Mouse (Mus musculus): ENCODE measurements around the gene Ift52. TPM values are rescaled to one million over a fixed set of nuclear protein-coding genes. Genes with fewer than 3 reads are reported as not detected.
A peak's percentile ranks its signal among the peaks of the same experiment; 100 is the strongest.
"Not testable (repeated sequence)": the region's sequence is repeated elsewhere in the genome, so short reads cannot be mapped to it uniquely, and the experiment has no call there.

The Ift52 gene
- polyA plus RNA-seq, 1 experiment from 2014 or later = 38.4 TPM

DNA sequence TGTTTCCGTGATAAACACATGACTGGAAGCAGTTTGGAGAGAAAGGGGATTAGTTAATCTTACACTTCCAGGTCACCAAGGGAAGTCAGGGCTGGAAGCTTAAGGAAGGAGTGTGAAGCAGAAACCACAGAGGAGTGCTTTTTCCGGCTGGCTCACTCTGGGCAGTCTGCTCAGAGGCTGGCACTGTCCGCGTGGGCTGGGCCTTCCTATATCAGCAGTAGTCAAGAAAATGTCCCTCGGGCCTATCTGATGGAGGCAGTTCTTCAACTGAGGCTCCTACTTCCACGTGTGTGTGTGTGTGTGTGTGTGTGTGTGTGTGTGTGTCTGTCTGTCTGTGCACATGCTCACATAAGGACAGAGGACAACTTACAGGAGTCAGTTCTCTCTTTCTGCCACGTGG is 22.8 kb downstream of the Ift52 start:
- Histone ChIP-seq H3K27me3 (no peaks in the 10 kb centered on the region), H3K36me3 (peaks cover 73% of the 10 kb centered on the region), H3K27ac (replicated peaks) (no peak overlapping the region), H3K9ac (replicated peaks) (no peak overlapping the region), H3K9me3 (no peaks in the 10 kb centered on the region), H3K4me3 (no peak overlapping the region), H3K4me1 (no peaks in the 10 kb centered on the region), H3K4me2 (replicated peaks) (no peak overlapping the region)
- ATAC-seq (replicated peaks) = no peak
- 94% methylated on average over 7 of the region's 7 CpGs for WGBS

DNA sequence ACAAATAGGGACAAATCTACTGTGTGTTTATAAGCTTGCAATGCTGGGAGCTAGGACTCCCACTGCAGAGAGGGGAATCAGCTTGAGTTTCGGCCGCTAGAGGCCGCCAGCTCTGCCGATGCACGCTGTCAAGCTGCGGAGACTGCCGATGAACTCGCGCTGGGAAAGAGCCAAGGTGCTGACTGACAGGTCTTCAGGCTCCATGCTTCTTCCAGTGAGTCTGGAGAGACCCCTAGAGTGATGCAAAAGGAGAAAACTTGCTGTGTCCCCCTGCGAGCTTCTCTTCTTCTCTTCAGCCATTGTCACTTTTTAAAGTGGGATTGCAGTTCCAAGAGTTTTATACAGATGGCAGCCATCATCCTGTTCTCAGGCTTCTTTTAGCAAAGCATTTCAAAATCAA is 31.0 kb downstream of the Ift52 start:
- peaks cover 32% of the 10 kb centered on the region for H3K36me3 ChIP-seq
- H3K9me3 ChIP-seq = no peaks in the 10 kb centered on the region
- 0 out of 2 replicates have a peak, but pooled peaks cover 2% of the 10 kb centered on the region for H3K4me1 ChIP-seq
- 3% methylated on average over 10 of the region's 10 CpGs for WGBS
- H3K27ac ChIP-seq (replicated peaks) = no peak overlapping the region
- peak overlapping the region; percentile 28 for H3K4me3 ChIP-seq
- H3K27me3 ChIP-seq = no peaks in the 10 kb centered on the region
- peak; percentile 81 for ATAC-seq (replicated peaks)
- H3K9ac ChIP-seq (replicated peaks) = 0 out of 2 replicates have a peak overlapping the region, but pooled peaks have one; percentile 20
- peak overlapping the region; percentile 50 for H3K4me2 ChIP-seq (replicated peaks)

DNA sequence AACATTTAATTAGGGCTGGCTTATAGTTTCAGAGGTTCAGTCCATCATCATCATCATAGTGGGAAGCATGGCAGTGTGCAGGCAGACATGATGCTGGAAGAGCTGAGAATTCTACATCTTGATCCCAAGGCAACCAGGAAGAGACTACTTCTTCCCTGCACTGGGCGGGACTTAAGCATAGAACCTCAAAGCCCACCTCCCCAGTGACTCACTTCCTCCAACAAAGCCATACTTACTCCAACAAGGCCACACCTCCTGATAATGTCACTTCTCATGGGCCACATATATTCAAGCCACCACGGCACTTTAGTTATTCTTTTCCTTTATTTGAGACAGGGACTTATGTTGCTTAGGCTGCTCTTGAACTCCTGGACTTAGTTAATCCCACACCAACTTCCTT is 32.0 kb downstream of the Ift52 start:
- WGBS = 93% methylated on average over 2 of the region's 2 CpGs
- no peak overlapping the region for H3K9ac ChIP-seq (replicated peaks)
- H3K9me3 ChIP-seq = no peaks in the 10 kb centered on the region
- H3K4me1 ChIP-seq = peaks cover 9% of the 10 kb centered on the region; the same call in 1 of the 2 replicates
- H3K27ac ChIP-seq (replicated peaks) = no peak overlapping the region
- H3K4me3 ChIP-seq = no peak overlapping the region
- no peak for ATAC-seq (replicated peaks)
- H3K4me2 ChIP-seq (replicated peaks) = no peak overlapping the region
- H3K27me3 ChIP-seq = no peaks in the 10 kb centered on the region
- H3K36me3 ChIP-seq = peaks cover 23% of the 10 kb centered on the region; the same call in 1 of the 2 replicates

DNA sequence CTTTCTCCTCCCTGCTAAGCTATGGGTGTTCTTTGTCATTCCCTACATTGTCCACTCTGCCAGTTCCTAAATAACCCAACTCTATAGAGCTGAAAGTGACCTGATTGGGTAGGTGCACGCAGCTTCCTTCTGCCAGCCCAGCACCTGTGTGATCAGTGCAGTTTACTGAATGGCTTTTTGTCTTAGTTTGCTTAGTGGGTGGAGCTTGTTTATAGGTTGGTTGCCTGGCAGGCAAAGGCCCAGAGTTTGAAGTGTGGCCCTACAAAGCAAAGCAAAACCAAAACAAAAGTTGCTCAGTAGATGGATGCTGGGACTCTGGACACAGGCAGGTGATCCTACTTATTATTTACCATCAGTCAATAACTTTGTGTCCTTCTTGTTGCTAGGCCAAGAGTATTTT is 34.5 kb downstream of the Ift52 start:
- Histone ChIP-seq H3K36me3 (peaks cover 8% of the 10 kb centered on the region; the same call in 1 of the 2 replicates), H3K9me3 (no peaks in the 10 kb centered on the region), H3K4me3 (no peak overlapping the region), H3K4me2 (replicated peaks) (no peak overlapping the region), H3K9ac (replicated peaks) (no peak overlapping the region), H3K4me1 (peaks cover 27% of the 10 kb centered on the region), H3K27me3 (no peaks in the 10 kb centered on the region), H3K27ac (replicated peaks) (no peak overlapping the region)
- 47% methylated on average over 1 of the region's 1 CpGs for WGBS
- ATAC-seq (replicated peaks) = no peak

DNA sequence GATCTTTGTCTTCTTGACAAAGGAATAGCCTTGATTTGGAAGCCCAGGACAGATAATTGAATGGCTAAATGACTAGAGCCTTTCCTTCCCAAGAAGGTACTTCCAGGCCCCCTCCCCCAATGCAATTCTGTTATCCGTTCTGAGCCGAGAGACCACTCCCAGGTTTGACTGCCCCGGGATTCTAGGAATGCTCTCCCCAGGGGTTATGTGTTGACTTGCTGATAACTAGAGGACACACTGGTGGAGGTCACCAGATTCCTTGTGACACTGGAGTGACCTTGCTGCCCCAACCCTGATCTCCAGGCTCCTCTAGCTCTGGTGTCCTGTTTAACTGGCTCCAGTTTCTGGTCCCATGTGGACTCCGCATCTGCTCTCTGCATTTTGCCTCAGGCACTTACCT is 34.9 kb downstream of the Ift52 start:
- Histone ChIP-seq H3K4me2 (replicated peaks) (no peak overlapping the region), H3K4me3 (no peak overlapping the region), H3K27ac (replicated peaks) (no peak overlapping the region), H3K4me1 (peaks cover 27% of the 10 kb centered on the region), H3K36me3 (peaks cover 4% of the 10 kb centered on the region; the same call in 1 of the 2 replicates), H3K9me3 (no peaks in the 10 kb centered on the region), H3K27me3 (no peaks in the 10 kb centered on the region), H3K9ac (replicated peaks) (no peak overlapping the region)
- 42% methylated on average over 4 of the region's 4 CpGs for WGBS
- no peak for ATAC-seq (replicated peaks)

DNA sequence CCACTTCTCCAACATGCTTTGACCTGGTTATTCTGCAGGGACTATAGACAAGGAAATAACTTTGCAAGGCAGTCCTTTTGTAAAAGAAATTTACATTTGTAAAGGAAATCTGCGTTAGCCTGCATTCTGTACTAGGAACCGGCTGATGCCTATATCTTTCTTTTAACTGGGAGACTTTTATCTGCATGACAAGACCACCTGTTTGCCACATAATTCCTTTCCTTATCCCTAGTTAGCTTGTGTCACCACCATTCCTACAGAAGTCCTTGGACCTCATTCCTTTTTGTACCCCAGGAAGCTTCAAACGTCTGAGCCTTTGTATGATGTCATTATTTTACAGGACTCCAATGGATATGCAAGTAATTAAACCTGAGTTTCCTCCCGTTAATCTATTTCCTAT is 35.7 kb downstream of the Ift52 start:
- Histone ChIP-seq H3K4me2 (replicated peaks) (no peak overlapping the region), H3K27me3 (no peaks in the 10 kb centered on the region), H3K4me1 (peaks cover 27% of the 10 kb centered on the region), H3K27ac (replicated peaks) (no peak overlapping the region), H3K36me3 (no peaks in the 10 kb centered on the region), H3K9me3 (no peaks in the 10 kb centered on the region), H3K9ac (replicated peaks) (no peak overlapping the region), H3K4me3 (no peak overlapping the region)
- ATAC-seq (replicated peaks) = no peak
- WGBS = 37% methylated on average over 4 of the region's 4 CpGs

DNA sequence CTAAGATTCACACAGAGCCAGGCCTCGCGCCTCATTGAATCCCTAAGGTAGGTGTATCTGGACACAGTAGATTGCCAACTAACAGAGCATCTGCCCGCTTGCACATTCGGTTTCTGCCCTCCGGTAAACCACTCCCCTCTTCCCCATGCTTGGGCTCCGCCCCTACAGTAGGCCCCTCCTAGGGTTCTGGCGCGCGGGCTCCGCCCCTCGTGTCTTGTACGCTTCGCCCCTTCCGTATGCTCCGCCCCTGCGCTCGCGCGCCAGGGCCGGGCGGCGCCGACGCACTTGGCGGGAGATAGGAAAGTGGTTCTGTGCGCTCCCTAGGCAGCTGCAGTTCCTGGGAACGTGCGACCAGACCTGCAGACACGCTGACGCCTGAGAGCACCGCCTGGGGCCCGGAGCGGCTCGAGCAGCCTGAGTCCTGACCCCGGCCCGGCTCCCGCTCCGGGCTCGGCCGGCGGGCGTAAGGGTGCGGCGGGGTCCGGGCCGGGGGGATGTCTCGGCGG is 37.2 kb downstream of the Ift52 start, which contains the start of gene Mybl2:
Gene Mybl2, plus strand, starts transcription at position 353 of the 506 bp plus-strand sequence.
- H3K36me3 ChIP-seq = no peaks in the 10 kb centered on the region
- no peaks in the 10 kb centered on the region for H3K27me3 ChIP-seq
- H3K9me3 ChIP-seq = no peaks in the 10 kb centered on the region
- WGBS = under 1% methylated on average over 48 of the region's 48 CpGs
- H3K4me2 ChIP-seq (replicated peaks) = peak within 1 kb of the TSS; percentile 83
- ATAC-seq (replicated peaks) = peak; percentile 99
- no peak within 1 kb of the TSS for H3K27ac ChIP-seq (replicated peaks)
- H3K4me1 ChIP-seq = peaks cover 24% of the 10 kb centered on the region
- H3K9ac ChIP-seq (replicated peaks) = peak within 1 kb of the TSS; percentile 13
- H3K4me3 ChIP-seq = peak within 1 kb of the TSS; percentile 46

DNA sequence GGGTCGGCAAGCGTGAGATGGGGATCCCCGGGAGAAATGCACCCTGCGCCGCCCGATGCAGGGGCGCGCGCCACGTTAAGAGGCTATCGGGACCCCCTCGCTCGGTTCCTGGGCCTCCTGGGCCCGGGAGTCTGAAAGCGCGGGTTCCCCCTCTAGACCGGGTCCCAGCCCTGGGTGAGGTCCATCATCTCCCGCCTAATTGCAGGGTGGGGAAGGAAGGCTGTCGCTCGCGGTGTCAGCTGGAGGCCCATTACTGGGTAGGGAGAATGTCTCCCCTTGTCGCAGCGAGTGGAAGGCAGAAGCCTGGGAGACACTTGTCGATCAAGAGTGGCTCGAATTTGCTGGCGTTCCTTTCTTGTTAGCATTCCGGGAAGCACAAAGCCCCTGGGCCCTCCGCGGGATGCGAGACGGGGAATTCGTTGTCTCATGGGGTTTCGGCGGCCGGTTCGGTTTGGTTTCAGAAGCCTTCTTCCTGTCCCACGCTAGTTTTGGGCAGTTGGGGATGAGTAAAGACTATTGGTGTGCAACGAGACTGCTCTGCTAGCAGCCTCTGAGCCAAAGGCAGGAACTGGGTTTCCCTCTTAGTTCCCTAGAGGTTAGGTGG is 37.8 kb downstream of the Ift52 start:
- Histone ChIP-seq H3K36me3 (no peaks in the 10 kb centered on the region), H3K27me3 (no peaks in the 10 kb centered on the region), H3K4me2 (replicated peaks) (peak overlapping the region; percentile 83), H3K4me3 (peak overlapping the region; percentile 46), H3K9me3 (no peaks in the 10 kb centered on the region), H3K4me1 (peaks cover 24% of the 10 kb centered on the region), H3K27ac (replicated peaks) (no peak overlapping the region), H3K9ac (replicated peaks) (peak overlapping the region; percentile 13)
- ATAC-seq (replicated peaks) = peak; percentile 28
- WGBS = under 1% methylated on average over 38 of the region's 38 CpGs

DNA sequence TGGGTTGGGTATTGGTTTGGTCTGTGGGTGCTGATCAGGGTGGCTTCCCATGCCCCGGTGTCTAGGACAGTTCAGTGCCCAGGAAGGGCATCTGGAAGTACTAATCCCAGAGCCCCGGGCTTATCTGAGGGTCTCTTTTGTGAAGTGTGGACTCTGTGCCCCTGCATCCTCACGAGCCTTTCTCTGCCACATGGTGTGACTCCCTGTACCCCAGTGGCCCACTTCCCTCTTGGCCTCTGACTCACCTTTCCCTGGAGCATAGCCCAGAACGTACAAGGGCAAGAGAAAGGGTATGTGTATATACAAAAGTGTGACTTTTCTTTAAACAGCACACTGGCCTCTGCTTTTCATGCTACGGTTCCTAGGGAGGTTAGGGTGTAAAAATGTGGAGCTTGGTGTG is 38.6 kb downstream of the Ift52 start:
- no peaks in the 10 kb centered on the region for H3K27me3 ChIP-seq

DNA sequence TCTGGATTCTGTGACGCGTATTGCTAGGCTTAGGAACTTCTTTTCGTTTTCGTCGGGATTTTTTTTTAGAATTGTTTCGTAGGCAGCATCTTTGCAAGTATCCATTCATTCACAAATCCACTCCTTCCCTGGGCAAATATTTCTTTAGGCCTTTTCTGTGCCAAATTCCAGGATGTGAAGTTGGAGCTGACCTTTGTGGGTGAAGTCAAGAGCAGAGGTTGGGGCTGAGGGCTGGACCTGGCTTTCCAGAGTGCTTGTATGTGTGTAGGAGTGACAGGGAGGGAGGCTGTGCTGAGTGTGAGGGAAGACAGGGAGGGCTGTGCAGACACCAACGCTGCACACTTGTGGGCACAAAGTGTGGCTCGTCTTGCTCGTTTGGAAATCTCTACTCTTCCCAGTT is 39.4 kb downstream of the Ift52 start:
- Histone ChIP-seq H3K27me3 (no peaks in the 10 kb centered on the region), H3K9me3 (no peaks in the 10 kb centered on the region), H3K4me1 (peaks cover 24% of the 10 kb centered on the region), H3K4me3 (no peak overlapping the region), H3K4me2 (replicated peaks) (no peak overlapping the region; the same call in 1 of the 2 replicates), H3K27ac (replicated peaks) (no peak overlapping the region), H3K36me3 (no peaks in the 10 kb centered on the region), H3K9ac (replicated peaks) (no peak overlapping the region)
- no peak for ATAC-seq (replicated peaks)
- 82% methylated on average over 9 of the region's 9 CpGs for WGBS

More for the DNA sequence above, 38.6 kb downstream of the Ift52 start:
- no peaks in the 10 kb centered on the region for H3K9me3 ChIP-seq
- no peak overlapping the region for H3K27ac ChIP-seq (replicated peaks)
- H3K4me3 ChIP-seq = peak overlapping the region; percentile 46
- H3K4me2 ChIP-seq (replicated peaks) = peak overlapping the region; percentile 83
- H3K4me1 ChIP-seq = peaks cover 24% of the 10 kb centered on the region
- no peak for ATAC-seq (replicated peaks)
- peak overlapping the region; percentile 13; the same call in 1 of the 2 replicates for H3K9ac ChIP-seq (replicated peaks)
- no peaks in the 10 kb centered on the region for H3K36me3 ChIP-seq
- 27% methylated on average over 5 of the region's 5 CpGs for WGBS

DNA sequence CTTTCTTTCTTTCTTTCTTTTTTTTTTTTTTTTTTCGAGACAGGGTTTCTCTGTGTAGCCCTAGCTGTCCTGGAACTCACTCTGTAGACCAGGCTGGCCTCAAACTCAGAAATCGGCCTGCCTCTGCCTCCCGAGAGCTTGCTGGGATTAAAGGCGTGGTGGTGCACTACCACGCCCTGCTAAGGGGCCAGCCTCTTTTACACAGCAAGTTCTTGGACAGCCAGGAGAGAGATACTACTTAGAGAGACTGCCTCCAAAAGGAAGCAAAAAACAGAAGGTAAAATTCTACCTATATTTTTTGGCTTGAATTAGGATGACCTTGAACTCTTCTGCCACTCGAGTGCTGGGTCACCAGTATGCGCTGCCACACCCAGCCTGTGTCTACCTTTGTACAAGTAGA is 41.8 kb downstream of the Ift52 start:
- 96% methylated on average over 6 of the region's 7 CpGs for WGBS
- not testable (repeated sequence) for H3K9ac ChIP-seq (replicated peaks); H3K4me3 ChIP-seq; H3K27ac ChIP-seq (replicated peaks); H3K36me3 ChIP-seq; H3K9me3 ChIP-seq; ATAC-seq (replicated peaks); H3K27me3 ChIP-seq; H3K4me2 ChIP-seq (replicated peaks)
- H3K4me1 ChIP-seq = peaks cover 19% of the 10 kb centered on the region

DNA sequence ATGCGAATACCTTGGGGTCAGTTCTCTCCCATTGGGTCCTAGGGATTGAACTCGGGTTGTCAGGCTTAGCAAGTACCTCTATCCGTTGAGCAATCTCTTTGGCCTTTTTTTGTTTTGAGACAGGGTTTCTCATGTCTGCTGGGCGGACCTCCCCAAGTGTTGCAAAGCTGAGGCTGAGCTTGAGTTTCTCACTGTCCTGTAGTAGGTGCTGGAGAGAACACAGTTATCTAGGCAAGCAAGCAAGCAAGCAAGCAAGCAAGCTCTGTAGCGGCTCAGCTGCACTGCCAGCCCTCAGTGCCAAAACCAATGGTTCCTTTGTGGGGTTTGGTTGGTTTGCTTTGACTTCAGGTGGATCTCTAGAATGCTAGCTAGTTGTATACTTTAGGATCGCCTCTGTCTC is 43.5 kb downstream of the Ift52 start:
- no peaks in the 10 kb centered on the region for H3K9me3 ChIP-seq
- no peaks in the 10 kb centered on the region for H3K27me3 ChIP-seq
- no peak overlapping the region for H3K27ac ChIP-seq (replicated peaks)
- H3K9ac ChIP-seq (replicated peaks) = no peak overlapping the region
- ATAC-seq (replicated peaks) = no peak
- H3K4me2 ChIP-seq (replicated peaks) = no peak overlapping the region
- no peaks in the 10 kb centered on the region for H3K36me3 ChIP-seq
- WGBS = 79% methylated on average over 6 of the region's 6 CpGs
- H3K4me1 ChIP-seq = peaks cover 7% of the 10 kb centered on the region
- H3K4me3 ChIP-seq = no peak overlapping the region

Measured in forebrain, embryonic 15.5 days (tissue).